Mouse (Mus musculus): Measurements from ENCODE around the gene Fcrlb. TPM values are rescaled to one million over a fixed set of nuclear protein-coding genes. Genes with fewer than 3 reads are reported as not detected.

Fcrlb gene
- polyA plus RNA-seq, 1 experiment from 2014 or later = not detected

- Histone ChIP-seq H3K9ac (ENCODE audit: low read length) (no peak overlapping the region), H3K4me1 (ENCODE audit: control insufficient read depth, insufficient read depth, low read length) (no peaks in the 10 kb centered on the region), H3K36me3 (ENCODE audit: control insufficient read depth, insufficient read depth, low read length) (no peaks in the 10 kb centered on the region), H3K4me3 (ENCODE audit: low read depth, low read length) (no peak overlapping the region), H3K4me2 (ENCODE audit: low read depth, severe bottlenecking) (no peak overlapping the region), H3K9me3 (ENCODE audit: control insufficient read depth, low read length) (no peaks in the 10 kb centered on the region), H3K27me3 (ENCODE audit: control insufficient read depth, insufficient read depth, low read length) (no peaks in the 10 kb centered on the region), H3K27ac (replicated peaks; ENCODE audit: low read depth, low read length) (no peak overlapping the region)
- no peak for ATAC-seq (ENCODE audit: insufficient number of reproducible peaks, low FRiP score, low TSS enrichment, low read depth)
- DNase-seq (ENCODE audit: low spot score) = no peak
- 84% methylated on average over 6 of the region's 6 CpGs for WGBS
Observed at GRCm38 (mm10) chr1:170924485-170924884, 11.7 kb upstream of the Fcrlb start.

DNA sequence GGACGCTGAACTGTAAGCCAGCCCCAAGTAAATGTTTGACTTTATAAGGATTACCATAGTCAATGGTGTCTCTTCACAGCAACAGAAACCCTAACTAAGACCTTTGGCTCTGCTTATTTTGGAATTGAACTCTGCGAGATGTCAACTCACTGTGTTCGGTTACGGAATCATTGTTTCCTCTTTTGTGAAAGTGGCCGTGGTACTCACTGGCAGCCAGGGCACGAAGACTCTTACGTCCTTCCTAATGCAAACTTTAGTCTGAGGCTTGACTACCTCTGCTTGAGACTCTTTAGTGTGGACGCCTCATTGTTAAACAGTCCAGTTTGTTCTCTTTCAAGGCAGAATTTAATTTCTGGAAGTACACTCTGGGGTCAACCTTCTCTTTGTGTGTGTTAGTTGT is 6.6 kb upstream of the Fcrlb start:
- Histone ChIP-seq H3K4me3 (ENCODE audit: low read depth, low read length) (no peak overlapping the region), H3K9me3 (ENCODE audit: control insufficient read depth, low read length) (no peaks in the 10 kb centered on the region), H3K4me2 (ENCODE audit: low read depth, severe bottlenecking) (no peak overlapping the region), H3K4me1 (ENCODE audit: control insufficient read depth, insufficient read depth, low read length) (no peaks in the 10 kb centered on the region), H3K27ac (replicated peaks; ENCODE audit: low read depth, low read length) (no peak overlapping the region), H3K27me3 (ENCODE audit: control insufficient read depth, insufficient read depth, low read length) (no peaks in the 10 kb centered on the region), H3K36me3 (ENCODE audit: control insufficient read depth, insufficient read depth, low read length) (no peaks in the 10 kb centered on the region), H3K9ac (ENCODE audit: low read length) (no peak overlapping the region)
- ATAC-seq (ENCODE audit: insufficient number of reproducible peaks, low FRiP score, low TSS enrichment, low read depth) (no peak), DNase-seq (ENCODE audit: low spot score) (no peak)
- WGBS = 96% methylated on average over 8 of the region's 8 CpGs

DNA sequence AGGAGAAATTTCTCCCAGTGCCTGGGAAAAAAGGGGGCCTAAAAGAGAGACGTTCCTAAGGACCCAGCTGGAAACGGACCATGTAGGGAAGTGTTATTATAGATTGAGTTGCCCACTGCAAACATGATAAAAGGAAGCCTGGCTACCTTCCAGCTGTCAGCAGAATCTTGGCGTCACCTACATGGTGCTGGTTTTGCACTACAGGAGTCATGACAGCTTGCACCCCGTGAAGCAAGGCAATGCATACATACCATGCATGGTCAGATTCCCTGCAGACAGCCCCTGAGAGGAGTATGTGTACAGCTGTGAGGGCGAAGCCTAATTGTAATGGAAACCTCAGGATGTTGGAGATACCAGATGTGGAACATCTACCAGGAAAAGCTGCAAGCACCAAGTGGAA is 2.9 kb upstream of the Fcrlb start:
- Histone ChIP-seq H3K27me3 (ENCODE audit: control insufficient read depth, insufficient read depth, low read length) (no peaks in the 10 kb centered on the region), H3K9ac (ENCODE audit: low read length) (no peak overlapping the region), H3K4me1 (ENCODE audit: control insufficient read depth, insufficient read depth, low read length) (no peaks in the 10 kb centered on the region), H3K9me3 (ENCODE audit: control insufficient read depth, low read length) (no peaks in the 10 kb centered on the region), H3K4me2 (ENCODE audit: low read depth, severe bottlenecking) (no peak overlapping the region), H3K4me3 (ENCODE audit: low read depth, low read length) (no peak overlapping the region), H3K36me3 (ENCODE audit: control insufficient read depth, insufficient read depth, low read length) (no peaks in the 10 kb centered on the region), H3K27ac (replicated peaks; ENCODE audit: low read depth, low read length) (no peak overlapping the region)
- ATAC-seq (ENCODE audit: insufficient number of reproducible peaks, low FRiP score, low TSS enrichment, low read depth) = no peak
- WGBS = 83% methylated on average over 5 of the region's 5 CpGs
- no peak for DNase-seq (ENCODE audit: low spot score)

DNA sequence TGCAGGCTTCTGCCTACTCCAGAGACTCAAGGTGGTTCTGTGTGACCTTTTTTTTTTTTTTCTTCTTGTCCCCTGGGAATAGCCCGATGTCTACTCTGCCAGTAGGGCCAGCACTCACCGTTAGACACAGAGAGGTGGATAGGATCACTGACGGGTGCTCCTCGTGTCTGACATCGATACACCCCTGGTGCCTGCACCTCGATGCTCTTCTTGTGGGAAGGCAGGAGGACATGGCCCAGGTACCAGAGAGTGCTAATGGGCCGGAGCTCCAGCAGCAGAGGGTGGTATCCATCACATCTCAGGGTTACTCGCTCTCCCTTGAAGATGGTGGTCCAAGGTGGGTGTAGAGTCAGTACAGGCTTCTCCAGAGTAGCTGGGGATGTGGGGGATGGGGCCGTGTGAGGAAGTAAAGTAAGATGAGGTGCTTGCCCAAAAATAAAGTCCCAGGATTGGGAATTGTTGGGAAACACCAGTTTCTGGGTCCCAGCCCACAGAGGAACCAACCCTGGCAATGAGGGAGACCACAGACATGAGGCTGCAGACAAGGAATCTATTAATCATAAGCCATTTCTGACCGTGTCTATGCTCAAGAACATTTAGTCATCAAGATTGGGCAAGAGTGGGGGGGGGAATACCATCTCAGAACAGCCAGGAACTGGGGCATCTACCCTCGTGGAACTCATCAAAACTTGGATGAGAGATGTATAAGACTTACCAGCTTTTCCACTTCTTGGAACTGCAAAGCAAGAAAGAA is 657 bp downstream of the Fcrlb start:
- H3K36me3 ChIP-seq (ENCODE audit: control insufficient read depth, insufficient read depth, low read length) = no peaks in the 10 kb centered on the region
- DNase-seq (ENCODE audit: low spot score) (no peak), ATAC-seq (ENCODE audit: insufficient number of reproducible peaks, low FRiP score, low TSS enrichment, low read depth) (no peak)
- no peak overlapping the region for H3K4me3 ChIP-seq (ENCODE audit: low read depth, low read length)
- peaks cover 21% of the 10 kb centered on the region for H3K27me3 ChIP-seq (ENCODE audit: control insufficient read depth, insufficient read depth, low read length)
- H3K27ac ChIP-seq (replicated peaks; ENCODE audit: low read depth, low read length) = no peak overlapping the region
- H3K9me3 ChIP-seq (ENCODE audit: control insufficient read depth, low read length) = no peaks in the 10 kb centered on the region
- no peak overlapping the region for H3K4me2 ChIP-seq (ENCODE audit: low read depth, severe bottlenecking)
- 85% methylated on average over 11 of the region's 11 CpGs for WGBS
- peaks cover 6% of the 10 kb centered on the region; the same call in 1 of the 2 replicates for H3K4me1 ChIP-seq (ENCODE audit: control insufficient read depth, insufficient read depth, low read length)
- H3K9ac ChIP-seq (ENCODE audit: low read length) = no peak overlapping the region

GRCm38 (mm10) chr1:170908341-170908740 is 4.4 kb downstream of the Fcrlb start:
- Histone ChIP-seq H3K36me3 (ENCODE audit: control insufficient read depth, insufficient read depth, low read length) (no peaks in the 10 kb centered on the region), H3K9ac (ENCODE audit: low read length) (no peak overlapping the region), H3K27ac (replicated peaks; ENCODE audit: low read depth, low read length) (no peak overlapping the region), H3K4me2 (ENCODE audit: low read depth, severe bottlenecking) (peak overlapping the region; percentile 99), H3K4me1 (ENCODE audit: control insufficient read depth, insufficient read depth, low read length) (peaks cover 8% of the 10 kb centered on the region; the same call in 1 of the 2 replicates), H3K27me3 (ENCODE audit: control insufficient read depth, insufficient read depth, low read length) (peaks cover 28% of the 10 kb centered on the region), H3K9me3 (ENCODE audit: control insufficient read depth, low read length) (no peaks in the 10 kb centered on the region), H3K4me3 (ENCODE audit: low read depth, low read length) (peak overlapping the region; percentile 46)
- ATAC-seq (ENCODE audit: insufficient number of reproducible peaks, low FRiP score, low TSS enrichment, low read depth) (peak; percentile 54; the same call in 1 of the 2 replicates), DNase-seq (ENCODE audit: low spot score) (peak; percentile 45)
- 2% methylated on average over 21 of the region's 21 CpGs for WGBS

GRCm38 (mm10) chr1:170907456-170908191 is 5.1 kb downstream of the Fcrlb start:
- ATAC-seq (ENCODE audit: insufficient number of reproducible peaks, low FRiP score, low TSS enrichment, low read depth) (no peak; the same call in 1 of the 2 replicates), DNase-seq (ENCODE audit: low spot score) (peak; percentile 61)
- peaks cover 10% of the 10 kb centered on the region for H3K4me1 ChIP-seq (ENCODE audit: control insufficient read depth, insufficient read depth, low read length)
- H3K4me3 ChIP-seq (ENCODE audit: low read depth, low read length) = peak overlapping the region; percentile 46
- H3K36me3 ChIP-seq (ENCODE audit: control insufficient read depth, insufficient read depth, low read length) = no peaks in the 10 kb centered on the region
- H3K9ac ChIP-seq (ENCODE audit: low read length) = peak overlapping the region; percentile 43; the same call in 1 of the 2 replicates
- no peak overlapping the region for H3K27ac ChIP-seq (replicated peaks; ENCODE audit: low read depth, low read length)
- peaks cover 28% of the 10 kb centered on the region for H3K27me3 ChIP-seq (ENCODE audit: control insufficient read depth, insufficient read depth, low read length)
- no peaks in the 10 kb centered on the region for H3K9me3 ChIP-seq (ENCODE audit: control insufficient read depth, low read length)
- under 1% methylated on average over 66 of the region's 71 CpGs for WGBS
- H3K4me2 ChIP-seq (ENCODE audit: low read depth, severe bottlenecking) = peak overlapping the region; percentile 99

GRCm38 (mm10) chr1:170907111-170907455 is 5.7 kb downstream of the Fcrlb start:
- DNase-seq (ENCODE audit: low spot score) = peak; percentile 39
- no peaks in the 10 kb centered on the region for H3K9me3 ChIP-seq (ENCODE audit: control insufficient read depth, low read length)
- peaks cover 10% of the 10 kb centered on the region for H3K4me1 ChIP-seq (ENCODE audit: control insufficient read depth, insufficient read depth, low read length)
- H3K27ac ChIP-seq (replicated peaks; ENCODE audit: low read depth, low read length) = no peak overlapping the region
- H3K27me3 ChIP-seq (ENCODE audit: control insufficient read depth, insufficient read depth, low read length) = peaks cover 28% of the 10 kb centered on the region
- 23% methylated on average over 11 of the region's 11 CpGs for WGBS
- 0 out of 2 replicates have a peak overlapping the region, but pooled peaks have one; percentile 43 for H3K9ac ChIP-seq (ENCODE audit: low read length)
- no peaks in the 10 kb centered on the region for H3K36me3 ChIP-seq (ENCODE audit: control insufficient read depth, insufficient read depth, low read length)
- peak overlapping the region; percentile 99 for H3K4me2 ChIP-seq (ENCODE audit: low read depth, severe bottlenecking)
- no peak; the same call in 1 of the 2 replicates for ATAC-seq (ENCODE audit: insufficient number of reproducible peaks, low FRiP score, low TSS enrichment, low read depth)
- H3K4me3 ChIP-seq (ENCODE audit: low read depth, low read length) = peak overlapping the region; percentile 46

- WGBS = 79% methylated on average over 5 of the region's 5 CpGs
- peaks cover 21% of the 10 kb centered on the region for H3K27me3 ChIP-seq (ENCODE audit: control insufficient read depth, insufficient read depth, low read length)
- H3K9ac ChIP-seq (ENCODE audit: low read length) = no peak overlapping the region
- no peak overlapping the region for H3K4me2 ChIP-seq (ENCODE audit: low read depth, severe bottlenecking)
- no peaks in the 10 kb centered on the region for H3K9me3 ChIP-seq (ENCODE audit: control insufficient read depth, low read length)
- no peaks in the 10 kb centered on the region for H3K36me3 ChIP-seq (ENCODE audit: control insufficient read depth, insufficient read depth, low read length)
- no peak overlapping the region for H3K4me3 ChIP-seq (ENCODE audit: low read depth, low read length)
- H3K27ac ChIP-seq (replicated peaks; ENCODE audit: low read depth, low read length) = no peak overlapping the region
- H3K4me1 ChIP-seq (ENCODE audit: control insufficient read depth, insufficient read depth, low read length) = peaks cover 10% of the 10 kb centered on the region
- ATAC-seq (ENCODE audit: insufficient number of reproducible peaks, low FRiP score, low TSS enrichment, low read depth) (no peak), DNase-seq (ENCODE audit: low spot score) (no peak)
Observed at GRCm38 (mm10) chr1:170903485-170903884, 9.3 kb downstream of the Fcrlb start.

Measured in limb, embryonic 11.5 days (tissue).